Mouse (Mus musculus): ENCODE data around the gene Ptgfr. TPM values are rescaled to one million over a fixed set of nuclear protein-coding genes. Genes with fewer than 3 reads are reported as not detected.

Ptgfr gene
- polyA plus RNA-seq, 1 experiment, result 2.1 TPM

Other genes with a start within 250 kb of the Ptgfr start
- gene Ifi44, start 87.7 kb downstream of the Ptgfr start, polyA plus RNA-seq (2012; rRNA removed), result 3.5 and 3.8 TPM in 2 replicates
- 0.04 TPM in 1 of 2 replicates, not detected in the other for gene Ifi44l, start 74.7 kb downstream of the Ptgfr start, polyA plus RNA-seq (2012; rRNA removed)